Mouse (Mus musculus) forebrain, embryonic 10.5 days (tissue): ENCODE measurements around the gene Map3k11. TPM values are rescaled to one million over a fixed set of nuclear protein-coding genes. Genes with fewer than 3 reads are reported as not detected.

Source experiments
- DNase-seq: peaks from one replicate; pipeline ENCODE4 v3.0.0-alpha.2; 2017; ENCODE audit warnings: low spot score; ENCODE audit errors: extremely low spot score
- H3K27ac ChIP-seq: fragments of 300-500 bp; sonication (generic); 2 replicates; pipeline ENCODE4 v1.5.1; 2016; ENCODE audit warnings: mild to moderate bottlenecking
- H3K27me3 ChIP-seq: fragments of 300-500 bp; sonication (generic); 2 replicates; pipeline ENCODE4 v1.6.1; 2016; ENCODE audit warnings: mild to moderate bottlenecking; ENCODE audit not compliant: poor library complexity, severe bottlenecking
- H3K36me3 ChIP-seq: fragments of 300-500 bp; sonication (generic); replicated peaks from 2 replicates; pipeline ENCODE4 v1.6.1; 2016; ENCODE audit warnings: mild to moderate bottlenecking, moderate library complexity
- H3K4me1 ChIP-seq: fragments of 300-500 bp; sonication (generic); 2 replicates; pipeline ENCODE4 v1.6.1; 2016
- H3K4me3 ChIP-seq: fragments of 300-500 bp; sonication (generic); 2 replicates; pipeline ENCODE4 v1.5.1; 2016; ENCODE audit warnings: mild to moderate bottlenecking, moderate library complexity
- H3K9me3 ChIP-seq: fragments of 300-500 bp; sonication (generic); 2 replicates; pipeline ENCODE4 v1.6.1; 2016; ENCODE audit warnings: mild to moderate bottlenecking, moderate library complexity
- WGBS: fragments of 180-500 bp; shearing (Covaris S2); methylation state at CpG from one replicate; pipeline ENCODE4 v1.1.7; 2016; 5-methylcytosine and 5-hydroxymethylcytosine counted together
- polyA plus RNA-seq: library from polyadenylated mRNA; unstranded; fragments of >200 nt; fragmentation: Nextera tagmentation; extraction: Ambion mirVana; gene quantifications from 2 replicates; pipeline ENCODE4 v1.2.1, GENCODE M21; 2016

The Map3k11 gene
- polyA plus RNA-seq, 1 experiment from 2014 or later = 26.3 TPM

- Histone ChIP-seq H3K27me3 (peaks cover 21% of the 10 kb centered on the region), H3K4me1 (peaks cover 33% of the 10 kb centered on the region), H3K4me3 (no peak overlapping the region), H3K9me3 (no peaks in the 10 kb centered on the region), H3K36me3 (peaks cover 86% of the 10 kb centered on the region), H3K27ac (no peak overlapping the region)
- 91% methylated on average over 6 of the region's 6 CpGs for WGBS
- no peak for DNase-seq
Observed at GRCm38 (mm10) chr19:5721233-5721632, 32.7 kb downstream of the Map3k11 start.

- WGBS = 91% methylated on average over 7 of the region's 7 CpGs
- H3K27ac ChIP-seq = 0 out of 2 replicates have a peak overlapping the region, but pooled peaks have one; percentile 26
- peaks cover 85% of the 10 kb centered on the region for H3K36me3 ChIP-seq
- peaks cover 22% of the 10 kb centered on the region for H3K27me3 ChIP-seq
- peaks cover 36% of the 10 kb centered on the region for H3K4me1 ChIP-seq
- H3K4me3 ChIP-seq = peak overlapping the region; percentile 18; the same call in 1 of the 2 replicates
- no peak for DNase-seq
- H3K9me3 ChIP-seq = no peaks in the 10 kb centered on the region
Observed at GRCm38 (mm10) chr19:5722848-5723425, 34.4 kb downstream of the Map3k11 start.

DNA sequence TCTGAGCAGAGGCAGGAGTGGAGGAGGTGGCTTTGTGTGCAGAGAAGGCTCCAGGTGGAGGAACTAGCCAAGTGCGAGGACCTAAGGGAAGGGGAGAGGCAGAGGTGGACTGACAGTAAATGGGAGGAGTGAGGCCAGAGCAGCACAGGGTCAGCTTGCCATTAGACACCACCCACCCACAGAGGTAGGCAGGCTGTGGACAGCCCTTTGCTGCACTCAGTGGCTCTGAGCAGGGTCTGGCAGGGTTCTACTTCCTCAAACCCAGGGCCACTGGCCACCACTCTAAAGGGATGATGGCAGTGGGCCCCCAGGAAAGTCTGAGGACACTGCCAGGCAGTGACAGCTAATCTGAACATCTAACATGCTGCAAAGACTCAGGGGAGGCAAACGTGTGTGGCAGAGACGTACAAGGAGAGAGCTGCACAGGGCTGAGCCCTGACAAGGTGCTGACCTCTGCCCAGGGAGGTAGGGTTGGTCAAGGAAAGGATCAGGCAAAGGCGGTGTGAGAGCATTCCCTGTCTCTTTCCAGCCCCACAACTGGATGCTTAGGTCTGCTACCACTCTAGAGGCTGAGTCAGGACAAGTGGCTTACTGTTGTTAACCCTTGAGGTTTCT is 35.5 kb downstream of the Map3k11 start:
- no peaks in the 10 kb centered on the region for H3K9me3 ChIP-seq
- DNase-seq = no peak
- H3K4me1 ChIP-seq = peaks cover 47% of the 10 kb centered on the region
- peak overlapping the region; percentile 88 for H3K4me3 ChIP-seq
- peaks cover 76% of the 10 kb centered on the region for H3K36me3 ChIP-seq
- H3K27ac ChIP-seq = 0 out of 2 replicates have a peak overlapping the region, but pooled peaks have one; percentile 76
- H3K27me3 ChIP-seq = peaks cover 18% of the 10 kb centered on the region
- 75% methylated on average over 4 of the region's 4 CpGs for WGBS

GRCm38 (mm10) chr19:5724549-5724941 is 36.0 kb downstream of the Map3k11 start:
- peaks cover 51% of the 10 kb centered on the region for H3K4me1 ChIP-seq
- H3K36me3 ChIP-seq = peaks cover 71% of the 10 kb centered on the region
- no peak for DNase-seq
- H3K27me3 ChIP-seq = peaks cover 17% of the 10 kb centered on the region
- peak overlapping the region; percentile 88 for H3K4me3 ChIP-seq
- 73% methylated on average over 7 of the region's 7 CpGs for WGBS
- H3K27ac ChIP-seq = peak overlapping the region; percentile 76
- no peaks in the 10 kb centered on the region for H3K9me3 ChIP-seq

DNA sequence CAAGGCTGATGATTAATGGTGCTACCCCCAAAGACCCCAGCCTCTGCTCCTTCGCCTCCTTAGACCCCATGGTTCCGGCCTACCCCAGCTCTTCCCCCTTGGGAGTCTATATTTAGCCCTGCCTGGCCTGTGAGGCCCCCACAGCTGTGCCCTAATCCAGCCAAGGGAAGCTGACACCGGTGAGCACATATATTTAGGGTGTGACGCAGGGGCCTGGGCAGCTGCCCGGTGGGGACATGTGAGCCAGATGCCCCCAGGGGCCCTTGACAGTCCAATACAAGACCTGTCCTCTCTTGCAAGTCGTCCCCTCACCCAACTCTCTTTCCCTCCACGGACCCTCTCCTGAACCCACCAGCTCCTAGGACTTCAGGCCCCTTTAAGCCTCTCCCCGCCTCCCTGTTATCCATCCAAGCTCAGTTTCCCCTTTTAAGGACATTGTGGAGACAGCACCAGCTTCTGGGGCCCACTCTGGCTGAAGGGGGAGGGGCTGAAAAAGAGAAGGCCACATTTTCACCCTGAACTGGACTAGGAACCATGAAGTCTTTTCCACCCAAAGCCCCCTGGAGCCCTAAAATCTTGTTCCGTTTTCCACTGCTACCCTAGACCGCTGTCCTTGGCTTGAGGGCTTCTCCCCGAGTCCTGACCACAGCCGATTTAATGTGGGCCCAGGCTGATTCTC is 36.6 kb downstream of the Map3k11 start:
- Histone ChIP-seq H3K27me3 (peaks cover 17% of the 10 kb centered on the region), H3K9me3 (no peaks in the 10 kb centered on the region), H3K27ac (peak overlapping the region; percentile 76), H3K36me3 (peaks cover 69% of the 10 kb centered on the region), H3K4me1 (peaks cover 57% of the 10 kb centered on the region), H3K4me3 (peak overlapping the region; percentile 88)
- WGBS = 82% methylated on average over 12 of the region's 12 CpGs
- no peak for DNase-seq

- WGBS = 14% methylated on average over 49 of the region's 49 CpGs
- no peaks in the 10 kb centered on the region for H3K9me3 ChIP-seq
- H3K4me1 ChIP-seq = peaks cover 65% of the 10 kb centered on the region
- peaks cover 66% of the 10 kb centered on the region for H3K36me3 ChIP-seq
- no peak for DNase-seq
- H3K27ac ChIP-seq = peak within 1 kb of the TSS; percentile 76
- H3K4me3 ChIP-seq = peak within 1 kb of the TSS; percentile 88
- H3K27me3 ChIP-seq = peaks cover 17% of the 10 kb centered on the region
Observed at GRCm38 (mm10) chr19:5725767-5726515, 37.4 kb downstream of the Map3k11 start, which contains the start of gene Ehbp1l1. Ehbp1l1 (minus strand) TSS chr19:5726317.

- Histone ChIP-seq H3K27me3 (peaks cover 17% of the 10 kb centered on the region), H3K4me3 (peak overlapping the region; percentile 88), H3K27ac (peak overlapping the region; percentile 49), H3K36me3 (peaks cover 54% of the 10 kb centered on the region), H3K4me1 (peaks cover 76% of the 10 kb centered on the region), H3K9me3 (no peaks in the 10 kb centered on the region)
- 85% methylated on average over 15 of the region's 15 CpGs for WGBS
- DNase-seq = no peak
Observed at GRCm38 (mm10) chr19:5726961-5727578, 38.5 kb downstream of the Map3k11 start.

DNA sequence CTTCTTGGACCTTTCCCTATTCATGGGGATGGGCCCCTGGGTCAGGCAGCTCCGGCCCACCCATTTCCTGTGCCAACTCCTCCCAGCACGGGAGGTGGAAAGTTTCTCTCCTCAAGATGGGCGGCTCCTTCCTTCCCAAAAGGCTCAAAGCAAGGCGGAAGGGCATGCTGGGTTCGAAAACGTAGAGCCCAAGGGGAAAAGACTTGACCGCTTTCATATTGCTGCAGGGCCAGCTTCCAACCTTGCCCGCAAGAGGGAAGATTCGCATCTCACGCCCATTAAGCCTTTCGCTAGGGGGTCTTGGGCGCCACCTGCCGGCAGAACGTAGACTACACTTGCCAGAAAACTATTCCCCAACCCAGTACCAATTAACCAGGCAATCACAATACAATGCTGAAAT is 39.2 kb downstream of the Map3k11 start:
- H3K4me1 ChIP-seq = peaks cover 77% of the 10 kb centered on the region
- WGBS = 5% methylated on average over 14 of the region's 14 CpGs

GRCm38 (mm10) chr19:5728631-5729443 is 40.3 kb downstream of the Map3k11 start:
- Histone ChIP-seq H3K36me3 (peaks cover 40% of the 10 kb centered on the region), H3K4me3 (peak overlapping the region; percentile 88), H3K4me1 (peaks cover 77% of the 10 kb centered on the region), H3K9me3 (no peaks in the 10 kb centered on the region), H3K27me3 (peaks cover 17% of the 10 kb centered on the region), H3K27ac (peak overlapping the region; percentile 98)
- DNase-seq = no peak
- WGBS = 13% methylated on average over 37 of the region's 37 CpGs

More for the DNA sequence above, 39.2 kb downstream of the Map3k11 start:
- peak; percentile 89 for DNase-seq
- H3K36me3 ChIP-seq = peaks cover 48% of the 10 kb centered on the region
- H3K9me3 ChIP-seq = no peaks in the 10 kb centered on the region
- peak overlapping the region; percentile 88 for H3K4me3 ChIP-seq
- H3K27me3 ChIP-seq = peaks cover 17% of the 10 kb centered on the region
- peak overlapping the region; percentile 49 for H3K27ac ChIP-seq

- H3K27me3 ChIP-seq = peaks cover 17% of the 10 kb centered on the region
- peaks cover 76% of the 10 kb centered on the region for H3K4me1 ChIP-seq
- peak; percentile 85 for DNase-seq
- H3K36me3 ChIP-seq = peaks cover 34% of the 10 kb centered on the region
- no peaks in the 10 kb centered on the region for H3K9me3 ChIP-seq
- H3K4me3 ChIP-seq = peak within 1 kb of the TSS; percentile 88
- peak within 1 kb of the TSS; percentile 98 for H3K27ac ChIP-seq
- under 1% methylated on average over 37 of the region's 37 CpGs for WGBS
Observed at GRCm38 (mm10) chr19:5729444-5729815, 40.9 kb downstream of the Map3k11 start, which contains the start of gene Fam89b. Fam89b (minus strand) TSS chr19:5729653.

- no peak for DNase-seq
- Histone ChIP-seq H3K27ac (peak overlapping the region; percentile 84), H3K27me3 (peaks cover 17% of the 10 kb centered on the region), H3K4me3 (peak overlapping the region; percentile 88), H3K36me3 (peaks cover 23% of the 10 kb centered on the region), H3K4me1 (peaks cover 65% of the 10 kb centered on the region), H3K9me3 (no peaks in the 10 kb centered on the region)
- 77% methylated on average over 29 of the region's 29 CpGs for WGBS
Observed at GRCm38 (mm10) chr19:5730314-5731186, 42.0 kb downstream of the Map3k11 start.
